Mouse (Mus musculus) liver, postnatal 0 days (tissue): ENCODE data around the gene Mtpn.

Experiments used
- CTCF ChIP-seq: sonication (generic); IDR thresholded peaks from 2 replicates; pipeline ENCODE4 v1.5.1; 2016; ENCODE audit warnings: antibody characterized with exemption, low read depth
- EP300 ChIP-seq: IDR thresholded peaks from 2 replicates; pipeline ENCODE4 v1.6.1; 2016; ENCODE audit warnings: antibody characterized with exemption, low read depth, mild to moderate bottlenecking

DNA sequence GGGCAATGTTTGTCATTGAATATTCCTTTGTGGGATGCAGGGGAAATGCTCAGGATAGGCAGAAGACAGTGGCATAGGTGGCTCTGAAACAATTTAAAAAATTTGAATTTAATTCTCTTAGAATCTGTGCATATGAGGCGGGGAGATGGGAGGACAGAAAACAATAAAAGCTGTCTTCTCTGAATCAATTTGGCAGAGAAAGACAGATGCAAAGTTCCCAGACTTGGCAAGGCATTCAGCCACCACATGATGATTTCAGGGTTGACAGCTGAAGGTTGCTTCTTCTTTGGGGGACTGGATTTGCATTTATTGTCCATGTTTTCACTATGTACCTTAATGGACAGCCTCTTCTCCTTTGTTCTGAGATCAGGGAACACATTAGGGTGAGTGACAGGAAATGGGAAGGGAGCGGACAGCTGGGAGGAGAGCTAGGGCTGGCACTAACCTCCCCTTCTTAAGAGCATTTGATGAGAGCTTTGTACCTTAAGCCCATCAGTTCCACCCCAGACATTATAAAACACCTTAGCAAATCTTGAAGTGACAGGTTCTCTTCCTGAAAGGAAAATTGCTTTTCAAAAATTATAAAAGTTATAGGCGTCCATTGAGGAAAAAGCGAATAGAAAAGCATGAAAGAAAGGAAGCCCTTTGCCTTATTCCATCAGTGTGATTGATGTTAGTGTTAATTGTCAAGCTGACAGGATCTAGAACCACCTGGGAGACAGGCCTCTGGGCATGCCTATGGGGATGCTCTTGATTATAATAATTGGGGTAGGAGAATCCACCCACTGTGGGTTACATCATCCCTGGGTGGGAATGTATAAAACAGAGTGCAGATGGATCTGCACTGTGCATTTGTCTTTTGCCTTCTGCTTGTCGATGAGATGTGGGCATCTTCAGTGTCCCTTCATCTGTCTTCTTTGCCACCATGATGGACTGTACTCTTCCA is 76.0 kb downstream of the Mtpn start:
- no peak for TF ChIP-seq CTCF
- no peak for TF ChIP-seq EP300
